Mouse (Mus musculus): Measurements from ENCODE around the gene Arhgap32.

Gene Arhgap32

GRCm38 (mm10) chr9:32250486-32250885 is 134.6 kb downstream of the Arhgap32 start:
- DNase-seq (ENCODE audit: low spot score): no peak

GRCm38 (mm10) chr9:32253721-32254120 is 137.8 kb downstream of the Arhgap32 start:
- DNase-seq (ENCODE audit: low spot score): no peak

GRCm38 (mm10) chr9:32257365-32257764 is 141.4 kb downstream of the Arhgap32 start:
- no peak for DNase-seq (ENCODE audit: low spot score)

- DNase-seq (ENCODE audit: low spot score): no peak
Observed at GRCm38 (mm10) chr9:32257882-32258281, 141.9 kb downstream of the Arhgap32 start.

GRCm38 (mm10) chr9:32271896-32272444 is 156.0 kb downstream of the Arhgap32 start:
- peak; percentile 74 for DNase-seq (ENCODE audit: low spot score)

GRCm38 (mm10) chr9:32278052-32278451 is 162.1 kb downstream of the Arhgap32 start:
- DNase-seq (ENCODE audit: low spot score): no peak

- DNase-seq (ENCODE audit: low spot score): no peak
Observed at GRCm38 (mm10) chr9:32279789-32280188, 163.9 kb downstream of the Arhgap32 start.

GRCm38 (mm10) chr9:32280456-32280855 is 164.5 kb downstream of the Arhgap32 start:
- DNase-seq (ENCODE audit: low spot score): no peak

GRCm38 (mm10) chr9:32283591-32283990 is 167.7 kb downstream of the Arhgap32 start:
- DNase-seq (ENCODE audit: low spot score): no peak

GRCm38 (mm10) chr9:32291618-32292017 is 175.7 kb downstream of the Arhgap32 start:
- no peak for DNase-seq (ENCODE audit: low spot score)

- DNase-seq (ENCODE audit: low spot score): peak; percentile 24
Observed at GRCm38 (mm10) chr9:32292686-32293085, 176.8 kb downstream of the Arhgap32 start.

GRCm38 (mm10) chr9:32295061-32295800 is 179.3 kb downstream of the Arhgap32 start:
- DNase-seq (ENCODE audit: low spot score): no peak

GRCm38 (mm10) chr9:32302501-32303150 is 186.7 kb downstream of the Arhgap32 start:
- no peak for DNase-seq (ENCODE audit: low spot score)

GRCm38 (mm10) chr9:32311786-32312185 is 195.8 kb downstream of the Arhgap32 start:
- DNase-seq (ENCODE audit: low spot score): no peak

- no peak for DNase-seq (ENCODE audit: low spot score)
Observed at GRCm38 (mm10) chr9:32312208-32312607, 196.3 kb downstream of the Arhgap32 start.

GRCm38 (mm10) chr9:32314071-32314470 is 198.1 kb downstream of the Arhgap32 start:
- peak; percentile 8 for DNase-seq (ENCODE audit: low spot score)

- DNase-seq (ENCODE audit: low spot score): no peak
Observed at GRCm38 (mm10) chr9:32315999-32316398, 200.1 kb downstream of the Arhgap32 start.
